Mouse (Mus musculus) urinary bladder, adult 18-20 months (tissue): ENCODE data around the gene Omt2a.
"Not testable (repeated sequence)": the region's sequence is repeated elsewhere in the genome, so short reads cannot be mapped to it uniquely, and the experiment has no call there.

ENCODE experiments used
- DNase-seq, 2 experiments: peaks; one replicate each; pipeline ENCODE4 v3.0.0; 2022; ENCODE audit warnings: low spot score in 2 of 2, mixed read lengths in 2 of 2

Omt2a gene

DNA sequence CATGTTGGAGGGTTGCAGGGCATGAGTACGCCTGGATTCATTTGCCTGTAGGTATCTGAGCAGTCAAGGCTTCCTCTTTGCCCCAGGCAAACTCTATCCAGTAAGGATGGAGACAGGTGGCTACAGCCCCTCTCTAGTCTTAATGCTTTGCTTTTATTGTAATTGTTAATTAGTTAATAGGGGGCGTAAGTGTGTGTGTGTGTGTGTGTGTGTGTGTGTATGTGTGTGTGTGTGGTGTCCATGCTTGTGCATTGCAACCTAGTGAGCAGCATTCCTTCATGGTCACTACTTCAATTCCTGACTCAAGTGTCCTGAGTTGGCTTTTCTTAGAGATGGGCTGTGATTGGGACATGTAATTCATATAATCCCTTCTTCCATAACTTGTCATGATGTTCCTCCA, at the start of gene Omt2a:
Gene Omt2a, minus strand, starts transcription at position 101 of the 400 bp plus-strand sequence.
- DNase-seq: no peak

DNA sequence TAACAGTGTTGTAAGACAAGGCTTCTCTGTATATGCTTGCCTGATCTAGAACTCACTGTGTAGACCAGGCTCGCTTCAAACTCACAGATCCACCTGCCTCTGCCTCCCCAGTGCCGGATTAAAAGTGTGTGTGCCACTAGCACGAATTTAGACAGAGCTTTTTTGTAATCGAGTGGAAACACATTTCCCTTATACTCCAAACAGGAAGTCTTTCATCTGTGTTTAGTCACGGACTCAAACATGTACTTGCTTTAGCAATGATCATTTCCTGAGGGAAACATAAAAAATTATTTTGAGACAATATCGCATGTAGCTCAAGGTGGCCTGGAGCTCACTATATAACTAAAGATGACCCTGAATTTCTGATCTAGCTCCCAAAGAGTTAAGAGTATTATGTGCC, 48.8 kb upstream of the Omt2a start:
- no peak for DNase-seq

- DNase-seq: no peak
These were observed 45.9 kb upstream of the Omt2a start for GRCm38 (mm10) chr9:78360484-78360872.

DNA sequence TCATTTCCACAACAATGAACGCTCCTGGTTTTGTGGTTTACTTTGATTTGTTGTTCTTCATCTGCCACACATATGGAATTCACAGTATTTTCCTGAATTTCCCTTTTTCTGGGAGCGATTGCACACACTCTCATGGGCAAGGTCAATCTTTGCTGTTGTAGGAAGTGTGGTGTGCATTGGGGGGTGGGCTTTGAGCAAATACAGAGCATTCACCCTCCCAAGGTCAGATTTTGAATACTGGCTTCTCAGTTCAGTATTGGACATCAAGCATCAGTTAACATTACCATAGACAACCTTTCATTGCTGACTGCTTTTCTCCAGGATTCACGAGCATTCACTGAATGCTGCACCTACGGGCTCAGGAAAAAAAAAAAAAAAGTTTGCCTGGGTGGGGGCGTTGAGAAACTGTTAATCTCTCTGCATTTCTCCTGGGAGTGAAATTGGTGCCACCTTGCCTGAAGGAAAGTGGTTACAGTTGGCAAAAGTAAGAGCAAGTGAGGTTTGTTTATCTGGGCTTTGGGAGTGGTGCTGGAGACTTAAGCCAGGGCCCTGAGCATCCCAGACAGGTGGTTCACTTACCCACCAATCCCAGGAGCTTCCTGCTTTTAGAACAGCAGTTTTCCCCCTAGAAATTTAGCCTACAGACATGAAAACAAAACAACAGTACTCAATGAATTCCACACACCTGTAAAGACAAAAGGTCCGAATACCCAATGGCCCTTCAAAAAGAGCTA, 45.3 kb upstream of the Omt2a start:
- DNase-seq: no peak

- peak; percentile 15 to 60 for DNase-seq
These were observed 43.5 kb upstream of the Omt2a start for GRCm38 (mm10) chr9:78358053-78358452.

GRCm38 (mm10) chr9:78355611-78356010, 41.0 kb upstream of the Omt2a start, which contains the start of gene Gsta2:
Gsta2 (minus strand) TSS chr9:78355788.
- no peak for DNase-seq

DNA sequence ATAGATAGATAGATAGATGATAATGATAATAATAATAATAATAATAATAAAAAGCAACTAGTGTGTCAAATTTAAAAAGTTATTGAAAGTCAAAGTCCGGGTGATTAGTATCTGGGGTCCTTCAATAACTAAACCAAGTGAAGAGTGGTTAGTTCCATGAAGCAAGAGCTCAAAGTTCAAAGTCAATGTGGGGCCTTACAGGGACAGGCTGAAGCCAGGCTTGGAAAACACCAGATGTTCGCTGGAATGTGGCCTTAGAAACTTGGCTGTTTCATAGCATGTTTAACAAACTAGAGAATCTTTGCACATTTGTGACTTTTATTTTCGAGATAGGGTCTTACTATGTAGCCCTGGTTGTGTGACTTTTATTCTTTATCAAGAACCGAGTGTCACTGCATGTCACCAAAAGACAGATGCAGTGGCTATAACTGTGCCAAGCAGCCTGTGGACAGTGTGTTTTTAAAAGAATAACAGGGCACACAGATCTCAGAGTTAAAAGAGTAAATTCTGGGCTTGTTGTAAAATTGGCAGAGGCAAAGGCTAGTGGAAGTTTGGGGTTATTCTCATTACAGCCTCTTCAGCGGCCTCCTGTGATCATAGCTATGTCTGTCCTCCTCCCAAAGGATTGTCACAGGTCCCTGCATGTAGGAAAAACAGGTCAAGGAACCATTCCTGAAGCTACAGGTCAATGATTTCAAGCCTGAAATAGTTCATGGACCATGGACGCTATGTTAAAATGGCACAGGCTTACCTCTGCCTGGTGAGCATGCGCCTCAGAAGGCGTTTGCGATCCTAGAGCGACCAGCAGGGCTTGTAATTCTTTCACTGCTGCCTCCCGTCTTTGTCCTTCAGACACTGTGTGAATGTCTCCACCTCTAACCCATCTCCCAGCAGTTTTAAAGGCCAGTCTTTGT, 40.3 kb upstream of the Omt2a start:
- DNase-seq: no peak

- DNase-seq: no peak
These were observed 37.1 kb upstream of the Omt2a start for GRCm38 (mm10) chr9:78351504-78352220.

- not testable (repeated sequence) for DNase-seq
These were observed 35.4 kb upstream of the Omt2a start for GRCm38 (mm10) chr9:78350007-78350406.

DNA sequence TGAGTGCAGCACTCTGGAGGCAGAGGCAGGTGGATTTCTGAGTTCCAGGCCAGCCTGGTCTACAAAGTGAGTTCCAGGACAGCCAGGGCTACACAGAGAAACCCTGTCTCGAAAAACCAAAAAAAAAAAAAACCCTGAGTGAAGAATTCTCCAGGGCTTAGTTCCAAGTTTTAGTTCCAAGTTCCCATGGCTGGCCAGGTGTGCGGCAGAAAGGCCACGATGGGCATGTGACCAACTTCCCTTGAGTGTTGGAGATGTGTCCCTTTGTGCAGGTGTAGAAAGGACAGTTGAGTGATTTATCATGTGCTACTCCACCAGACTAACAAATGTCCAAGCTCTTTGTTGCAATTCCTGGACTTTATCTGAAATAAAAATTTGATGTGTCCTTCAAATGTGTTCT, 34.5 kb upstream of the Omt2a start:
- DNase-seq: not testable (repeated sequence)

- DNase-seq: peak in 1 of 2 experiments; percentile 56
These were observed 33.8 kb upstream of the Omt2a start for GRCm38 (mm10) chr9:78348206-78349004.

DNA sequence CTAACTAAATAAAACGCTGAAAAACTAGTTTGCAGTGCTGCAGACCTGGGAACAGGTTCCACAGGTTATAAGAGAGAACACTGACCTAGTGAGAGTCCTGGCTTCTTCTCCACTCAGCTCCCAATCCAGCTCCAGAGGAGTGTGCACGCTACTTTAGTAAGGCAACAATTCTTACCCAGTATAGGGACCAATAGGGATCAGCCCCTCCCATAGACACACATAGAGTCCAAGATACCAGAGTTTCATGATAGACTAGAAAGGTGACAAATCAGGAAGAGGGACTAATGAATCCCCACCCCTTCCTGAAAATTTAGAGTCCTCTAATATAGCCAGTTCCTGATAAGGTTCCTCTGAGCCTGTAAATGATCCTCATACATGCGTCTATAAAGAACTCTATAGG, 32.4 kb upstream of the Omt2a start:
- peak in 1 of 2 experiments; percentile 14 for DNase-seq

DNA sequence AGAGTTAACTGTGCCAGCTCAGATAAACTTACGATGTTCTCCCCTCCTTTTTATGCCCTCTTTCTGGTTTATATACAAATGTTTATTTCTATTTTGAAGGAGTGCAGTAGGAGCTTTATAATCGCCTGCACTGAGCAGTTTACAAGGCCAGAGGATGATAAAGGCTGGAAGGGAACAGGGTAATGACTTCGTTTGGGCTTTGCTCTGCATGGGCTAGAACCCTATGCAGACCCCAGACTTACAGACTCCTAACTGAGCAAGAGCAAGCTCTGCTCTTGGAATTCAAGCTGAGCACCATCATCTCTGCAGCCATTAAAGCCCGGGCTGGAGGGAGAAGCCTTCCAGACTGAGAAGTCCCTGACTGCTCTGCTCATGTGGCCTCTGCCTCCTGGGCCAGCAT, 30.6 kb upstream of the Omt2a start:
- not testable (repeated sequence) for DNase-seq

GRCm38 (mm10) chr9:78343055-78343454, 28.5 kb upstream of the Omt2a start:
- DNase-seq: not testable (repeated sequence)

- DNase-seq: not testable (repeated sequence)
These were observed 27.9 kb upstream of the Omt2a start for GRCm38 (mm10) chr9:78342494-78342893.

DNA sequence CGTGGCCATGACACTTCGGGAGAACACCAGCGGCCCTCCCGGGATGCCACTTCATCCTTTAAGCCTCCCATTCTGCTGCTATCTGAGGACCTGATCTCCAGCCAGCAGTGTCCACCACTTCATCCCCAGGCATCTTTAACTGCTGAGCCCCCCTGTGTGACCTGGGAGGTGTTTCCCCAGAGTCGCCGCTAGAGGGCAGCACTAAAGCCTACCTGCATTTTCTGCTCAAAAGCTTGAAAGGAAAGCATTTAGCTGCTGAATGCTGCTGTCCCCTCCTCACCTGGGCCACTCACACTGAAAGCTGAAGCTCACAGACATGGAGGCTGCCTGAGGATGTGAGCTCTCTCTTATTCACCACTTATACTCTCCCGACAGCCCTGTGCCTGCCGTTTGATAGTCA, 25.7 kb upstream of the Omt2a start:
- DNase-seq: peak; percentile 9 to 43

- DNase-seq: not testable (repeated sequence)
These were observed 22.5 kb upstream of the Omt2a start for GRCm38 (mm10) chr9:78337050-78337449.

DNA sequence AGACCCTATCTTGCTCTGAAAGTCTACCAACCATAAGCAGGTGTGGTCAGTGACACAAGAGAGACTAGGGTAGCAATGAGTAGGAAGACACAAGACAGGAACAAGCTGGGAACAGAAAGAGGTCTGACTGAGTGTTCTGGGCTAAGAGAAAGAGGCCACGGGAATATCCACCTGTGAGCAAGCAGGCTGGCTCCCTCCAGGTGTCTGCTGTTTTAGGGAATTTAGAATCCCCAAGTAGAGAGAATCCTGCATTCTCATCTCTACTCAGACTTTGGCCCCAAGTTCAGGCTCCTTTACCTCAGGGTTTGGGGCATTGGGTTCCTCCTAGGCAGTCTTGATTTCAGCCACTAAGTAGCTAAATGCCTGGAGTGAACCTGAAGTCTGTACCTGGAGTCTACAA, 12.7 kb upstream of the Omt2a start, which contains the start of gene Omt2b:
Gene Omt2b, plus strand, starts transcription at position 301 of the 400 bp plus-strand sequence.
- DNase-seq: not testable (repeated sequence)

DNA sequence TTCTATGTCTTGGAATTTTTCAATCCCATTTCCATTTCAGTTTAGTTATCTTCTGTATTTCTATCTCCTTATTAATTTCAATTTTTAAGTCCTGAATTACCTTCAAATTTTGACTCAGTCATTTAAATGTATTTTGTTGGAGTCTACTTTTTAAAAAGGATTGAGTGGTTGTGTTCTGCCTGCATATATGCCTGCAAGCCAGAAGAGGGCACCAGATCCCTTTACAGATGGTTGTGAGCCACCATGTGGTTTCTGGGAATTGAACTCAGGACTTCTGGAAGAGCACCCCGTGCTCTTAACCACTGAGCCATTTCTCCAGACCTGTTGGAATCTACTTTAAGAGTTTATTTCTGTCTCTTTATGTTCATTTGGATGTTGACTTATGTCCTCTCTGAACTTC, 4.9 kb upstream of the Omt2a start:
- no peak for DNase-seq

DNA sequence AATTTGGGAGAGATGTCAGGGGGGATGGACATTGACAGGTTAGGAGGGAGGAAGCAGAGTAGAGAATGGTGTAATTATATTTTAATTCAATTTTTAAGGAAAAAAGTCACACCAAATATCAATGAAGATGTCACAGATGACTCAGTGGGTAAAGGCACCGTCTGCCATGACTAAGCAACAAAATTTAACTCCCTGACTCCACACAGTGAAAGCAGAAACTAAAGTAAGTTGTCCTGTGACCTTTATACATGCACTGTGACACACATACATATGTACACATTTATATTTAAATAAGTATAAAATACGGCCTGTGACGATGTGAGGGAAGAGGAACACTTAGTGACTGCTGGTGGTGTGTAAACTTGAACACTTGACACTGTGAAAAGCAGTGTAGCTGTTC, 6.5 kb downstream of the Omt2a start:
- DNase-seq: not testable (repeated sequence)

- DNase-seq: not testable (repeated sequence)
These were observed 15.5 kb downstream of the Omt2a start for GRCm38 (mm10) chr9:78299143-78299542.
